Mouse (Mus musculus): ENCODE measurements around the gene Gm9970. TPM values are rescaled to one million over a fixed set of nuclear protein-coding genes. Genes with fewer than 3 reads are reported as not detected.

Gene Gm9970
- total and polyA plus RNA-seq, 3 experiments = 0.31 TPM; not detected in 2

DNA sequence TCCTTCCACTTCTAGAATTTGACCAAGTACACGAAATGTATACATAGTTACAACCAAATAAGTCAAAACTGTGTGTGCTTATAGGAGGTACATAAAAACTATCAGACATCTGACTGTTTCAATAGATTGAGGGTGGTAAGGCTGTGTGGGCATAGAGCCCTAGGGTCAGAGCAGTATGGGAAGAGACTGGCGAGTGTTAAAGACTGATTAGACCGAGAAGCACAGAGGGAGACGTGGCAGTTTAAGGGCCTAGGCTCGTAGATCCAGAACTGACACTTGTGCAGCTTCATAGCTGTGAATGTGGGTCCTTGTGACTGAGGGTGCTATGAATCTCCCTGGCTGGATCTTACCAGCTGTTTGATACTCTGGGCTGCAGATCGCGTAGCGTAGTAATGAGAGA, 13.9 kb upstream of the Gm9970 start:
- Histone ChIP-seq H3K27ac (peak overlapping the region; percentile 73), H3K36me3 (ENCODE audit: control insufficient read depth, insufficient read depth, low read length) (peaks cover 5% of the 10 kb centered on the region), H3K9ac (ENCODE audit: low read depth, low read length) (no peak overlapping the region), H3K79me2 (replicated peaks; ENCODE audit: control insufficient read depth, insufficient read depth, low read length) (no peaks in the 10 kb centered on the region), H3K4me1 (ENCODE audit: control insufficient read depth, insufficient read depth, low read length) (peaks cover 16% of the 10 kb centered on the region), H3K4me3 (no peak overlapping the region), H3K27me3 (ENCODE audit: control insufficient read depth, insufficient read depth, low read length) (no peaks in the 10 kb centered on the region)
- intact Hi-C loops (cut with DNase I) = no loop called here
- 80% methylated on average over 8 of the region's 8 CpGs for WGBS
- TF ChIP-seq CTCF (IDR thresholded peaks at IDR 0.05) (no peak), POLR2A (IDR thresholded peaks at IDR 0.05; ENCODE audit: insufficient read depth, low read depth, low read length) (no peak), EP300 (IDR thresholded peaks at IDR 0.05; ENCODE audit: insufficient read depth, low read depth, low read length) (no peak)
- no peak for DNase-seq

DNA sequence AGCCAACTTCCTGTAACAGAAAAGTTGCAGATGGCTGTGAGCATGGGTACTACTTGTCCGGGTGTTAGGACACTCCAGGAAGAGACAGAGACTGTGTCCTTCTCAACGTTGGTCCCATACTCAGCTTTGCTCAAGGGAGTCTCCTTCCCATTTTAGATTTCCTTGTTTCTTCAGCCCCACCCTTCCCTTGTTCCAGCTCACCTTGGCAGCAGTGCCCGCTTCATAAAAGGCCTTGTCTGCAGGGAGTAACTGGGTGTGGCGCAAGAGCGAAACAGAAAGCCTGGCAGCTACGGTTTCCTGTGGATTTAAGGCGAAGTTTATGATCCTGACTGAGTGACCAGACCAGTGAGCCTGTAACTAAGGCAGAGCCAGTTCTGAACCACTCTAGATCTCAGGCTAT, 13.4 kb upstream of the Gm9970 start:
- TF ChIP-seq POLR2A (IDR thresholded peaks at IDR 0.05; ENCODE audit: insufficient read depth, low read depth, low read length) (peak; percentile 52; the same call in 1 of the 2 replicates), CTCF (IDR thresholded peaks at IDR 0.05) (no peak)
- no peaks in the 10 kb centered on the region for H3K79me2 ChIP-seq (replicated peaks; ENCODE audit: control insufficient read depth, insufficient read depth, low read length)
- peak; percentile 56 to 72 for DNase-seq
- WGBS = 35% methylated on average over 7 of the region's 7 CpGs
- intact Hi-C loops (cut with DNase I) = no loop called here
- H3K27me3 ChIP-seq (ENCODE audit: control insufficient read depth, insufficient read depth, low read length) = no peaks in the 10 kb centered on the region
- H3K4me1 ChIP-seq (ENCODE audit: control insufficient read depth, insufficient read depth, low read length) = peaks cover 16% of the 10 kb centered on the region
- H3K4me3 ChIP-seq = peak overlapping the region; percentile 7; the same call in 1 of the 2 replicates
- peak overlapping the region; percentile 73 for H3K27ac ChIP-seq
- peaks cover 8% of the 10 kb centered on the region for H3K36me3 ChIP-seq (ENCODE audit: control insufficient read depth, insufficient read depth, low read length)
- no peak overlapping the region for H3K9ac ChIP-seq (ENCODE audit: low read depth, low read length)

- no peaks in the 10 kb centered on the region for H3K79me2 ChIP-seq (replicated peaks; ENCODE audit: control insufficient read depth, insufficient read depth, low read length)
- peaks cover 16% of the 10 kb centered on the region for H3K4me1 ChIP-seq (ENCODE audit: control insufficient read depth, insufficient read depth, low read length)
- DNase-seq = no peak
- H3K27ac ChIP-seq = peak overlapping the region; percentile 73
- H3K4me3 ChIP-seq = peak overlapping the region; percentile 7; the same call in 1 of the 2 replicates
- intact Hi-C loops (cut with DNase I) = no loop called here
- H3K9ac ChIP-seq (ENCODE audit: low read depth, low read length) = peak overlapping the region; percentile 17
- 69% methylated on average over 8 of the region's 8 CpGs for WGBS
- TF ChIP-seq POLR2A (IDR thresholded peaks at IDR 0.05; ENCODE audit: insufficient read depth, low read depth, low read length) = no peak
- TF ChIP-seq CTCF (IDR thresholded peaks at IDR 0.05) = no peak
- no peak for TF ChIP-seq EP300 (IDR thresholded peaks at IDR 0.05; ENCODE audit: insufficient read depth, low read depth, low read length)
- no peaks in the 10 kb centered on the region for H3K27me3 ChIP-seq (ENCODE audit: control insufficient read depth, insufficient read depth, low read length)
- peaks cover 8% of the 10 kb centered on the region for H3K36me3 ChIP-seq (ENCODE audit: control insufficient read depth, insufficient read depth, low read length)
Measured at GRCm38 (mm10) chr5:31253806-31254205, 12.8 kb upstream of the Gm9970 start.

DNA sequence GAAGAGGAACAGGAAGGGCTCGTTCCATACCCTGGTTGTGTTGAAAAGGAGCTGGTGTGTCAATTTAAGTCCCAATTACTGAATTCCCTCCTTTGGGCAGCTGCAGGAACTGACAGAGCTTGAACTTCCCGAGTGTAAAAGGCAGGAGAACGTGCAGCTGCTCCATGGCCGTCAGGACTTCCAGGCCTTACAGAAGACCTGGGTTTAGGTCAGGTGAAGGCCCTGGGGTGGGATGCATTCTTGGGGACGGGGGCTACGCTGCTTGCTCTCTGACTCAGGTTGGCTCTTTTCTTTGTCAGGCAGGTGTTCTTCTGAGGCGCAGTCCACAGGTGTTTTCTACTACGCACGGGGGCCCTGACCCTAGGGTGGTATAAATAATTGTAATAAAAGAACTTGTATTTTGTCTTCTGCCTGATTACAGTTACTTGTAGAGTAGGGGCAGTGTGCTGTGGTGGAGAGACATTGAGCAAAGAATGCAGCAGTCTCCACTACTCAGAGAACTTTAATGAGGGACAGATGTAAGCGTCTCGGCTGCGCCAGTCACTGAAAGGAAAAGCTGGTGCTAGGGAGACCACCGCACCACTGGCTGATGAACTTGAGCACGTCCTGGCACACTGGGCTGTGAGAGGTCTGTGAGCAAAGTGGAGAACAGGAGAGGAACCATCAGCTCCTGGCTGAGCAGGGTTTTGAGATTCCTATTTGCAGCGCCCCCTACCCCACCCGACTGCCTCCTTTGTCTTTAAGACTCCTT, 11.9 kb upstream of the Gm9970 start:
- Histone ChIP-seq H3K36me3 (ENCODE audit: control insufficient read depth, insufficient read depth, low read length) (peaks cover 14% of the 10 kb centered on the region), H3K9ac (ENCODE audit: low read depth, low read length) (no peak overlapping the region), H3K4me3 (no peak overlapping the region), H3K27me3 (ENCODE audit: control insufficient read depth, insufficient read depth, low read length) (no peaks in the 10 kb centered on the region), H3K79me2 (replicated peaks; ENCODE audit: control insufficient read depth, insufficient read depth, low read length) (no peaks in the 10 kb centered on the region), H3K27ac (peak overlapping the region; percentile 73; the same call in 1 of the 2 replicates), H3K4me1 (ENCODE audit: control insufficient read depth, insufficient read depth, low read length) (peaks cover 16% of the 10 kb centered on the region)
- TF ChIP-seq CTCF (IDR thresholded peaks at IDR 0.05) (no peak), EP300 (IDR thresholded peaks at IDR 0.05; ENCODE audit: insufficient read depth, low read depth, low read length) (no peak), POLR2A (IDR thresholded peaks at IDR 0.05; ENCODE audit: insufficient read depth, low read depth, low read length) (no peak)
- intact Hi-C loops (cut with DNase I) = no loop called here
- no peak for DNase-seq
- 81% methylated on average over 16 of the region's 16 CpGs for WGBS

- intact Hi-C loops (cut with DNase I) = no loop called here
- WGBS = 83% methylated on average over 10 of the region's 10 CpGs
- Histone ChIP-seq H3K9ac (ENCODE audit: low read depth, low read length) (no peak overlapping the region), H3K4me3 (no peak overlapping the region), H3K79me2 (replicated peaks; ENCODE audit: control insufficient read depth, insufficient read depth, low read length) (no peaks in the 10 kb centered on the region), H3K27me3 (ENCODE audit: control insufficient read depth, insufficient read depth, low read length) (no peaks in the 10 kb centered on the region), H3K4me1 (ENCODE audit: control insufficient read depth, insufficient read depth, low read length) (peaks cover 16% of the 10 kb centered on the region), H3K36me3 (ENCODE audit: control insufficient read depth, insufficient read depth, low read length) (peaks cover 14% of the 10 kb centered on the region), H3K27ac (no peak overlapping the region)
- TF ChIP-seq CTCF (IDR thresholded peaks at IDR 0.05) = no peak
- no peak for TF ChIP-seq EP300 (IDR thresholded peaks at IDR 0.05; ENCODE audit: insufficient read depth, low read depth, low read length)
- no peak for TF ChIP-seq POLR2A (IDR thresholded peaks at IDR 0.05; ENCODE audit: insufficient read depth, low read depth, low read length)
- no peak for DNase-seq
Measured at GRCm38 (mm10) chr5:31252151-31252550, 11.1 kb upstream of the Gm9970 start.

- intact Hi-C loops (cut with DNase I) = no loop called here
- Histone ChIP-seq H3K27me3 (ENCODE audit: control insufficient read depth, insufficient read depth, low read length) (no peaks in the 10 kb centered on the region), H3K36me3 (ENCODE audit: control insufficient read depth, insufficient read depth, low read length) (peaks cover 18% of the 10 kb centered on the region), H3K9ac (ENCODE audit: low read depth, low read length) (no peak within 1 kb of the TSS), H3K4me1 (ENCODE audit: control insufficient read depth, insufficient read depth, low read length) (peaks cover 16% of the 10 kb centered on the region), H3K79me2 (replicated peaks; ENCODE audit: control insufficient read depth, insufficient read depth, low read length) (no peaks in the 10 kb centered on the region), H3K27ac (no peak within 1 kb of the TSS), H3K4me3 (no peak within 1 kb of the TSS)
- no peak for TF ChIP-seq EP300 (IDR thresholded peaks at IDR 0.05; ENCODE audit: insufficient read depth, low read depth, low read length)
- no peak for TF ChIP-seq CTCF (IDR thresholded peaks at IDR 0.05)
- WGBS = 55% methylated on average over 47 of the region's 47 CpGs
- no peak for DNase-seq
Measured at GRCm38 (mm10) chr5:31251541-31252101, 10.6 kb upstream of the Gm9970 start, which contains the start of gene Krtcap3. Gene Krtcap3 (plus strand): TSS chr5:31251691.

Data from heart, adult 2 months (tissue).